Mouse (Mus musculus) hindbrain, embryonic 11.5 days (tissue): ENCODE data around the gene Yipf6. TPM values are rescaled to one million over a fixed set of nuclear protein-coding genes. Genes with fewer than 3 reads are reported as not detected.

ENCODE experiments used
- polyA plus RNA-seq: library from polyadenylated mRNA; unstranded; fragments of >200 nt; fragmentation: Nextera tagmentation; extraction: Ambion mirVana; gene quantifications from 2 replicates; pipeline ENCODE4 v1.2.1, GENCODE M21; 2014

The Yipf6 gene
- polyA plus RNA-seq, 1 experiment from 2014 or later = 21.3 TPM

Other genes with a start within 250 kb of the Yipf6 start
- gene Ophn1, start 45.3 kb upstream of the Yipf6 start, polyA plus RNA-seq = 21.5 and 27.2 TPM in 2 replicates
- 8.8 and 10.1 TPM in 2 replicates for gene Stard8, start 66.9 kb downstream of the Yipf6 start, polyA plus RNA-seq
- gene Efnb1, start 199.8 kb downstream of the Yipf6 start, polyA plus RNA-seq = 35.5 and 37.8 TPM in 2 replicates